Mouse (Mus musculus): ENCODE results near the gene Nedd4. TPM values are rescaled to one million over a fixed set of nuclear protein-coding genes. Genes with fewer than 3 reads are reported as not detected.

Nedd4 gene
- polyA plus RNA-seq, 1 experiment from 2014 or later: 195 TPM

DNA sequence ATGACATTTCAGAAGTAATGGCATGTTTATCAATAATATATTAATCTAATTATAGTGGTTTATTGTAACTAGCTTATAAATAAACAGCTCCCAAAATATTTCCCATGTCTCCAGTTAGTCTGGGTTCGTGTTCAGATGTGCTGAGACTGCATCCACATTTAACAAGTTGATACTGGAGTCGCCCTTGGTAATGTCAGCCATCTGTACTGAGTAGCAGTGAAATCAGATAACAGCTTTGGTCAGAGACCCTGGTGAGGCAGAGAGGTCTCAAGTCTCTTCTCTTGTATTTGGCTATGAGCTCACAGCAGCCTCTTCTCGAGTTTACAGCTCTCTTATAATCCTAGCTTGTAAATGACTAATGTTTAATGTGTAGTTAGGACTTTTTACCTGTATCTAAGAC is 34.4 kb downstream of the Nedd4 start:
- Histone ChIP-seq H3K4me2 (replicated peaks; ENCODE audit: low read depth) (no peak overlapping the region), H3K4me1 (replicated peaks; ENCODE audit: control insufficient read depth, insufficient read depth) (no peaks in the 10 kb centered on the region), H3K4me3 (ENCODE audit: low read depth, low read length) (no peak overlapping the region), H3K9ac (ENCODE audit: low read length) (no peak overlapping the region), H3K9me3 (ENCODE audit: control insufficient read depth, low read length) (no peaks in the 10 kb centered on the region), H3K27ac (replicated peaks) (no peak overlapping the region), H3K36me3 (ENCODE audit: control insufficient read depth, insufficient read depth, low read length) (peaks cover 20% of the 10 kb centered on the region), H3K27me3 (ENCODE audit: control insufficient read depth, insufficient read depth, low read length) (no peaks in the 10 kb centered on the region)
- no peak for TF ChIP-seq EP300 (optimal IDR thresholded peaks at IDR 0.05)
- no peak for TF ChIP-seq CTCF (IDR thresholded peaks at IDR 0.05; ENCODE audit: low read depth)
- DNase-seq (ENCODE audit: low spot score): no peak
- WGBS: 30% methylated on average over 3 of the region's 3 CpGs
- ATAC-seq (ENCODE audit: low FRiP score, low TSS enrichment): no peak

DNA sequence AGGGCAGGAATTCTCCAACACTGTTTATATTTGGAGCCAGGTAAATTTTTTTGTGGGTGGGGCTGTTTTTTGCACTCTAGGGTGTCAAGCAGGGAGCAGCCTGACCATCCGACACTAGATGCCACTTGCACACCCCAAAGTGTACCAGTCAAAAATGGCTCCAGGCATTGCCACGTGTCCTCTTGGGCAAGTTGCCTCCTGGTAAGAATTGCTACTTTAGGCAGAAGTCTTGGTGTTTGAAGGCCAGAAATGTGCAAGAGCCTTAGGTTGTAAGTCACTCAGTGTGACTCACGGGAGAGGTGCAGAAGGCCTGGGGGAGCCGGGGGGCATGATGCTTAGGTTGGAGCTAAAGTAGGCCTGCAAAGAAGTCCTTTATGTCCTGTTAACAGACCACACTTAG is 35.6 kb downstream of the Nedd4 start:
- Histone ChIP-seq H3K4me1 (replicated peaks; ENCODE audit: control insufficient read depth, insufficient read depth) (no peaks in the 10 kb centered on the region), H3K4me3 (ENCODE audit: low read depth, low read length) (no peak overlapping the region), H3K27me3 (ENCODE audit: control insufficient read depth, insufficient read depth, low read length) (no peaks in the 10 kb centered on the region), H3K9me3 (ENCODE audit: control insufficient read depth, low read length) (no peaks in the 10 kb centered on the region), H3K36me3 (ENCODE audit: control insufficient read depth, insufficient read depth, low read length) (peaks cover 20% of the 10 kb centered on the region), H3K4me2 (replicated peaks; ENCODE audit: low read depth) (no peak overlapping the region), H3K27ac (replicated peaks) (no peak overlapping the region), H3K9ac (ENCODE audit: low read length) (no peak overlapping the region)
- TF ChIP-seq CTCF (IDR thresholded peaks at IDR 0.05; ENCODE audit: low read depth): no peak
- TF ChIP-seq EP300 (optimal IDR thresholded peaks at IDR 0.05): no peak
- WGBS: 80% methylated on average over 4 of the region's 4 CpGs
- no peak for DNase-seq (ENCODE audit: low spot score)
- no peak for ATAC-seq (ENCODE audit: low FRiP score, low TSS enrichment)

DNA sequence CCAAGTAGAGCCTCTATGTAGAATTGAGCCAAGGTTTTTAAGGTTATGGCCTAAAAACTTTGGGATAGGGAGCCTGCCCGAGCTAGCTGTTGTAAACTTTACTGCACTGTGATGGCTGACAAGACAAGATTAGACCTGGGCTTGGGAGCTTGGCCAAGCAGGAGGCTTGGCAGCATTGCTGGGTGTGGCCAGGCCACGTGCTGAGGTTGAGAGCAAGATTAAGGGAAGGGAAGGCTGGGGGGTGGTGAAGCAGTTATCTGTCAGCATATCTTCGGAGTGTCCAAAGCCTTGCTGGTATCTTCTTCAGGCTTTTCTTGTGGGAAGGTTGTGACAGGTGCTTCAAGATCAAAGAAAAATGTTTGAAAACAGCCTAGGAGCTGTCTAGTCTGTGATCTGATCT is 37.6 kb downstream of the Nedd4 start:
- H3K36me3 ChIP-seq (ENCODE audit: control insufficient read depth, insufficient read depth, low read length): peaks cover 8% of the 10 kb centered on the region; the same call in 1 of the 2 replicates
- H3K4me2 ChIP-seq (replicated peaks; ENCODE audit: low read depth): no peak overlapping the region
- TF ChIP-seq EP300 (optimal IDR thresholded peaks at IDR 0.05): no peak
- no peak for TF ChIP-seq CTCF (IDR thresholded peaks at IDR 0.05; ENCODE audit: low read depth)
- 34% methylated on average over 3 of the region's 3 CpGs for WGBS
- ATAC-seq (ENCODE audit: low FRiP score, low TSS enrichment) (0 out of 2 replicates have a peak, but pooled peaks have one; percentile 60), DNase-seq (ENCODE audit: low spot score) (no peak)
- no peak overlapping the region for H3K27ac ChIP-seq (replicated peaks)
- H3K9ac ChIP-seq (ENCODE audit: low read length): no peak overlapping the region
- H3K4me1 ChIP-seq (replicated peaks; ENCODE audit: control insufficient read depth, insufficient read depth): no peaks in the 10 kb centered on the region
- H3K4me3 ChIP-seq (ENCODE audit: low read depth, low read length): no peak overlapping the region
- H3K9me3 ChIP-seq (ENCODE audit: control insufficient read depth, low read length): no peaks in the 10 kb centered on the region
- no peaks in the 10 kb centered on the region for H3K27me3 ChIP-seq (ENCODE audit: control insufficient read depth, insufficient read depth, low read length)

DNA sequence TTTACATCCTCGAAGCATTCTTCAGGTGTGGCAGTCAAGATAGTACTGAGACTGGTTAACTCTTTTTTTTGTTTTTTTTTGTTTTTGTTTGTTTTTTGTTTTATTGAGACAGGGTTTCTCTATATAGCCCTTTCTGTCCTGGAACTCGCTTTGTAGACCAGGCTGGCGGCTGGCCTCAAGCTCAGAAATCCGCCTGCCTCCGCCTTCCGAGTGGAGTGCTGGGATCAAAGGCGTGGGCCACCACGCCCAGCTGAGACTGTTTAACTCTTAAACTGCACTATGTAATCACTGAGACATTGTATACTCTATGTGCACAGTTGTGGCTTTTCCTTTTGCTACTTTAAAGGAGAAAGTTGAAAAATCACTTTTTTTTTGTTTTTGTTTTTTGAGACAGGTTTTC is 39.3 kb downstream of the Nedd4 start:
- Histone ChIP-seq H3K27me3 (ENCODE audit: control insufficient read depth, insufficient read depth, low read length) (no peaks in the 10 kb centered on the region), H3K27ac (replicated peaks) (no peak overlapping the region), H3K4me1 (replicated peaks; ENCODE audit: control insufficient read depth, insufficient read depth) (no peaks in the 10 kb centered on the region), H3K9ac (ENCODE audit: low read length) (no peak overlapping the region), H3K4me2 (replicated peaks; ENCODE audit: low read depth) (no peak overlapping the region), H3K9me3 (ENCODE audit: control insufficient read depth, low read length) (no peaks in the 10 kb centered on the region), H3K4me3 (ENCODE audit: low read depth, low read length) (no peak overlapping the region), H3K36me3 (ENCODE audit: control insufficient read depth, insufficient read depth, low read length) (peaks cover 8% of the 10 kb centered on the region; the same call in 1 of the 2 replicates)
- 32% methylated on average over 8 of the region's 8 CpGs for WGBS
- DNase-seq (ENCODE audit: low spot score) (peak; percentile 40), ATAC-seq (ENCODE audit: low FRiP score, low TSS enrichment) (no peak)
- TF ChIP-seq EP300 (optimal IDR thresholded peaks at IDR 0.05) (no peak), CTCF (IDR thresholded peaks at IDR 0.05; ENCODE audit: low read depth) (no peak)

DNA sequence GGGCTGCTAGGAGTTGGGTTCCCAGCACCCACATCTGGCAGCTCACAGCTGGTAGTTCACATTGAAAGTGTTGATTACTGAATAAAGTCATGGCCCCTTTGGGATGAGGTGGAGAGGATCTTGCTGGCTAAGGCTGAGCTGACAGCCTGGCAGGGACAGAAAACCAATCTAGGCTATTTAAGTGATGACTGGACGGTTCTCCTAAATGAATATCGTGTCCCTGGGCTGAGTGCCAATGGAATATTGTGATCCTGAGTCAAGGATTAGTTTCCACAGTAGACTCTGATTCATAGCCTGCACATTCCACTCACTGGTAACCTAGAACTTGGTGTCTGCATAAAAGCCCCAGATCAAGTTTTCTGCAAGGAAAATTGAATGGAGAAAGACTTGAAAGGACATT is 39.9 kb downstream of the Nedd4 start:
- DNase-seq (ENCODE audit: low spot score) (no peak), ATAC-seq (ENCODE audit: low FRiP score, low TSS enrichment) (no peak)
- no peak overlapping the region for H3K4me2 ChIP-seq (replicated peaks; ENCODE audit: low read depth)
- H3K27me3 ChIP-seq (ENCODE audit: control insufficient read depth, insufficient read depth, low read length): no peaks in the 10 kb centered on the region
- no peak overlapping the region for H3K27ac ChIP-seq (replicated peaks)
- no peak overlapping the region for H3K4me3 ChIP-seq (ENCODE audit: low read depth, low read length)
- H3K9me3 ChIP-seq (ENCODE audit: control insufficient read depth, low read length): no peaks in the 10 kb centered on the region
- H3K36me3 ChIP-seq (ENCODE audit: control insufficient read depth, insufficient read depth, low read length): peaks cover 8% of the 10 kb centered on the region; the same call in 1 of the 2 replicates
- 27% methylated on average over 2 of the region's 2 CpGs for WGBS
- H3K9ac ChIP-seq (ENCODE audit: low read length): no peak overlapping the region
- TF ChIP-seq CTCF (IDR thresholded peaks at IDR 0.05; ENCODE audit: low read depth): no peak
- TF ChIP-seq EP300 (optimal IDR thresholded peaks at IDR 0.05): no peak
- no peaks in the 10 kb centered on the region for H3K4me1 ChIP-seq (replicated peaks; ENCODE audit: control insufficient read depth, insufficient read depth)

DNA sequence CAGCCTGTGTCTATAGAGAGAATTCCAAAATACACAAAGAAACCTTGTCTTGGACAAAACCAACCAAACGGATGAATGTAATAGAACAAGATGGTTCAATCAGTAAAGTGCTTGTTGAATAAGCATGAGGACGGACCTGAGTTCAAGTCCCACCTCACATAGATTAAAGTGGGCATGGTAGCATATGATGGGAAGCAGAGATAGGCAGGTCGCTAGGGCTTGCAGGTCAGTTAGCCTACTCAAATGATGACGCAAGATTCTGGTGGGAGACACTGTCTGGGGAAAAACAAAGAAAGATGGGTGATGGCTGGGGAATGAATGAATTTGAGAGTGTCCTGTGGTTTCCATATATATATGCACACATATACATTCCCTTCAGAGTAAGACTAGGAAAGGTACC is 41.0 kb downstream of the Nedd4 start:
- TF ChIP-seq EP300 (optimal IDR thresholded peaks at IDR 0.05): no peak
- no peak for TF ChIP-seq CTCF (IDR thresholded peaks at IDR 0.05; ENCODE audit: low read depth)
- Histone ChIP-seq H3K9ac (ENCODE audit: low read length) (no peak overlapping the region), H3K9me3 (ENCODE audit: control insufficient read depth, low read length) (no peaks in the 10 kb centered on the region), H3K4me2 (replicated peaks; ENCODE audit: low read depth) (no peak overlapping the region), H3K27me3 (ENCODE audit: control insufficient read depth, insufficient read depth, low read length) (no peaks in the 10 kb centered on the region), H3K4me3 (ENCODE audit: low read depth, low read length) (no peak overlapping the region), H3K36me3 (ENCODE audit: control insufficient read depth, insufficient read depth, low read length) (peaks cover 5% of the 10 kb centered on the region; the same call in 1 of the 2 replicates), H3K4me1 (replicated peaks; ENCODE audit: control insufficient read depth, insufficient read depth) (no peaks in the 10 kb centered on the region), H3K27ac (replicated peaks) (no peak overlapping the region)
- 90% methylated on average over 4 of the region's 4 CpGs for WGBS
- ATAC-seq (ENCODE audit: low FRiP score, low TSS enrichment) (no peak), DNase-seq (ENCODE audit: low spot score) (no peak)
